Mouse (Mus musculus) frontal cortex, postnatal 10 days (tissue): ENCODE data around the gene Gm13769.
"Not testable (repeated sequence)": the region's sequence is repeated elsewhere in the genome, so short reads cannot be mapped to it uniquely, and the experiment has no call there.

Experiments
- DNase-seq, 2 experiments: peaks; one replicate each; pipeline ENCODE4 v3.0.0; 2022; ENCODE audit warnings: low spot score in 2 of 2, mixed read lengths in 1 of 2

The Gm13769 gene

GRCm38 (mm10) chr2:90321900-90322299, at the start of gene Gm13769:
TSS of gene Gm13769 (plus strand) at chr2:90322200.
- DNase-seq = not testable (repeated sequence)

- no peak for DNase-seq
Observed at GRCm38 (mm10) chr2:90292741-90293140, 29.3 kb upstream of the Gm13769 start, which contains the start of gene Olfr1272. TSS of gene Olfr1272 (minus strand) at chr2:90292841.

GRCm38 (mm10) chr2:90346694-90347093, 24.7 kb downstream of the Gm13769 start:
- DNase-seq = not testable (repeated sequence)

- not testable (repeated sequence) for DNase-seq
Observed at GRCm38 (mm10) chr2:90351047-90351446, 29.0 kb downstream of the Gm13769 start.

- not testable (repeated sequence) for DNase-seq
Observed at GRCm38 (mm10) chr2:90351540-90351939, 29.5 kb downstream of the Gm13769 start.

GRCm38 (mm10) chr2:90359229-90359628, 37.2 kb downstream of the Gm13769 start:
- DNase-seq = not testable (repeated sequence)

- DNase-seq = not testable (repeated sequence)
Observed at GRCm38 (mm10) chr2:90360199-90360598, 38.2 kb downstream of the Gm13769 start.
